Comparison of ENCODE assay signal across 17 mouse cellular contexts in the genomic region with DNA sequence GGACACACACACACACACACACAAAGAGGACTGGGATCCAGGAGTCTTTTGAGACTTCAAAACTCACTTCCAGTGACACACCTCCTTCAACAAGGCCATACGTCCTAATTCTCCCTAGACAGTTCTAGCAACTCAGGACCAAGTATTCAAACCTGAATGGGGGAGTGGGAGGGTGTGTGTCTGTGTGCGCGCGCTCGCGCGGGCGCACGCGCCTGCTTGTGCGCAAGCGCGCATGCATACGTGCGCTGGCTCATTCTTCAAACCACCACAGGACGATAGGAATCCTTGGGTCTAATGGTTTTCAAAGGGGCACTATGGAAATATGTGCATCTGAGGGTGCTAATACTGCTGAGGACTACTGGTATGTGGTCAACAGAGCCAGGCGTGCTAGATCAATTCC. TPM values are rescaled to one million over a fixed set of nuclear protein-coding genes. Genes with fewer than 3 reads are reported as not detected.
A peak's percentile ranks its signal among the peaks of the same experiment; 100 is the strongest.
DNase-seq lines count a peak whose midpoint lies in the region; ATAC-seq and TF ChIP-seq lines count a peak whose summit lies in the region.
"Had no signal": no experiment of that assay in that cellular context is flagged by ENCODE, and none has a peak within 500 bp of the region (broad histone marks: within the 10 kb centered on the region; RNA-seq: fewer than 3 reads in every experiment).

No protein-coding gene starts in this region.

- H3K4me2 ChIP-seq in midbrain, embryonic 14.5 days (ENCODE audit: low read length) = peak overlapping the region; percentile 74; the same call in 1 of the 2 replicates

- H3K27ac ChIP-seq in heart, embryonic 10.5 days = peak overlapping the region; percentile 99; the same call in 1 of the 2 replicates
- H3K27ac ChIP-seq in midbrain, embryonic 14.5 days (replicated peaks; ENCODE audit: low read depth, low read length) = peak overlapping the region; percentile 97
- H3K27ac ChIP-seq: liver, embryonic 14.5 days had no signal

- H3K4me1 ChIP-seq in heart, embryonic 10.5 days = no peaks in the 10 kb centered on the region
- peaks cover 9% of the 10 kb centered on the region; the same call in 1 of the 2 replicates for H3K4me1 ChIP-seq in midbrain, embryonic 14.5 days (ENCODE audit: control insufficient read depth, insufficient read depth, low read length)

- ATAC-seq in midbrain, embryonic 14.5 days (ENCODE audit: low FRiP score, low TSS enrichment) = no peak
- ATAC-seq: inflammation-experienced regulatory T-cells, adult 6 months; lung, postnatal 0 days; Patski had no signal

- DNase-seq in heart, embryonic 10.5 days (ENCODE audit: low spot score) = no peak
- DNase-seq in heart, postnatal 10 days = no peak
- DNase-seq in 3134 (ENCODE audit: extremely low read depth, insufficient read length, low spot score) = peak; percentile 4
- peak; percentile 33 for DNase-seq in brain, embryonic 14.5 days (ENCODE audit: low read depth)
- DNase-seq in midbrain, embryonic 14.5 days = no peak
- no peak for DNase-seq in ovary, postnatal 36 days (ENCODE audit: low spot score)
- DNase-seq in lung, postnatal 14 days = no peak
- DNase-seq: gastrocnemius, postnatal 10 days; heart, adult 18-20 months; kidney, adult 9 months; kidney, postnatal 36 days had no signal

- 0 out of 2 replicates have a peak, but pooled peaks cover 6% of the 10 kb centered on the region for H3K36me3 ChIP-seq in heart, embryonic 10.5 days
- H3K36me3 ChIP-seq in midbrain, embryonic 14.5 days (ENCODE audit: control insufficient read depth, insufficient read depth, low read length) = peaks cover 6% of the 10 kb centered on the region

- WGBS in heart, embryonic 10.5 days = 66% methylated on average over 17 of the region's 17 CpGs
- WGBS in midbrain, embryonic 14.5 days = 74% methylated on average over 17 of the region's 17 CpGs

- intact Hi-C loops in heart, postnatal 10 days (cut with DNase I) = no loop called here

- no peaks in the 10 kb centered on the region for H3K9me3 ChIP-seq in heart, embryonic 10.5 days
- no peaks in the 10 kb centered on the region for H3K9me3 ChIP-seq in midbrain, embryonic 14.5 days (ENCODE audit: control insufficient read depth, low read length)
- H3K9me3 ChIP-seq: limb, embryonic 13.5 days; megakaryocyte, embryonic 14.5 days had no signal

- TF ChIP-seq POLR2A in brain, embryonic 14.5 days (IDR thresholded peaks at IDR 0.05; ENCODE audit: borderline replicate concordance, extremely low read depth, insufficient read depth, insufficient read length, poor library complexity, severe bottlenecking) = no peak

- H3K9ac ChIP-seq in midbrain, embryonic 14.5 days (replicated peaks; ENCODE audit: low read length) = no peak overlapping the region

- no peaks in the 10 kb centered on the region; the same call in 1 of the 2 replicates for H3K27me3 ChIP-seq in heart, embryonic 10.5 days (ENCODE audit: insufficient read depth, poor library complexity, severe bottlenecking)
- no peaks in the 10 kb centered on the region for H3K27me3 ChIP-seq in midbrain, embryonic 14.5 days (ENCODE audit: control insufficient read depth, insufficient read depth, low read length)
- H3K27me3 ChIP-seq: limb, embryonic 13.5 days; Patski had no signal

- no peak overlapping the region for H3K4me3 ChIP-seq in heart, embryonic 10.5 days
- H3K4me3 ChIP-seq in midbrain, embryonic 14.5 days (replicated peaks; ENCODE audit: low read depth, low read length) = no peak overlapping the region

- no peak for TF ChIP-seq CTCF in brain, embryonic 14.5 days (IDR thresholded peaks at IDR 0.05; ENCODE audit: borderline replicate concordance, extremely low read depth, insufficient read depth, insufficient read length)

RNA-seq across cellular contexts. Expression of a gene that starts 1.8 kb away (rescaled TPM):
- polyA plus RNA-seq in heart, embryonic 10.5 days (2016; fragmentation: Nextera tagmentation; extraction: Ambion mirVana) = 101 and 118 TPM in 2 replicates
- 100 to 1,000 TPM; 187 to 221 TPM for total RNA-seq in heart, postnatal 10 days (2021)
- polyA plus RNA-seq in brain, embryonic 14.5 days (2012; rRNA removed) = 77.0 and 126 TPM in 2 replicates
- 116 and 142 TPM in 2 replicates for polyA plus RNA-seq in midbrain, embryonic 14.5 days (2014; fragmentation: Nextera tagmentation; extraction: Ambion mirVana)

Comparison
In these comparisons a context has a peak if more than half of its experiments do, and no peak if none do; other contexts are left out.
1. DNase-seq: peak in 3134 (single experiment) and brain, embryonic 14.5 days (single experiment); none in heart, embryonic 10.5 days (single experiment), heart, postnatal 10 days (0 of 2), midbrain, embryonic 14.5 days (single experiment), ovary, postnatal 36 days (single experiment) and lung, postnatal 14 days (single experiment).